Mouse (Mus musculus) liver, adult (tissue): ENCODE measurements around the gene Fam189a1.

Source experiments
- GATA4 ChIP-seq: IDR thresholded peaks from 2 replicates; pipeline ENCODE4 v1.6.1; 2014; ENCODE audit warnings: mild to moderate bottlenecking, low read length; ENCODE audit not compliant: insufficient replicate concordance

Fam189a1 gene

DNA sequence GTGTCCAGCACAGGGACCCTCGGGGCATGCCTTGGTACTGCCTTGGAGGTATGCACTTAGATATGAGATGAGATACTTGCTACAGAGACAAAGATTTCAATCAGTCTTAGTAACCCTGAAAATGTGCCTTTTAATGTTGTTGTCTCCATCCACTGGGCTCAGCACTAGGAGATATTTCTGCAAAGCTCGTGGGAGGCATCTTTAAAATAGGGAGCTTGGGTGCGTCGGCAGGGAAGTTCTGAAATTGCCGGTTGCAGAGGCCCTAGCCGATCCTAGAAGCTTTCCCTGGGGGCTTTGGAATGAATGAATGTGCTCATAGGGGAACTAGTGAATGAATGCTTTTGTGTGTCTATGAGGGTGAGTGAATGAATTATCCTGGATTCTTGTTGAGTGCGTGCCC lies 412.8 kb downstream of the Fam189a1 start:
- TF ChIP-seq GATA4, result no peak

DNA sequence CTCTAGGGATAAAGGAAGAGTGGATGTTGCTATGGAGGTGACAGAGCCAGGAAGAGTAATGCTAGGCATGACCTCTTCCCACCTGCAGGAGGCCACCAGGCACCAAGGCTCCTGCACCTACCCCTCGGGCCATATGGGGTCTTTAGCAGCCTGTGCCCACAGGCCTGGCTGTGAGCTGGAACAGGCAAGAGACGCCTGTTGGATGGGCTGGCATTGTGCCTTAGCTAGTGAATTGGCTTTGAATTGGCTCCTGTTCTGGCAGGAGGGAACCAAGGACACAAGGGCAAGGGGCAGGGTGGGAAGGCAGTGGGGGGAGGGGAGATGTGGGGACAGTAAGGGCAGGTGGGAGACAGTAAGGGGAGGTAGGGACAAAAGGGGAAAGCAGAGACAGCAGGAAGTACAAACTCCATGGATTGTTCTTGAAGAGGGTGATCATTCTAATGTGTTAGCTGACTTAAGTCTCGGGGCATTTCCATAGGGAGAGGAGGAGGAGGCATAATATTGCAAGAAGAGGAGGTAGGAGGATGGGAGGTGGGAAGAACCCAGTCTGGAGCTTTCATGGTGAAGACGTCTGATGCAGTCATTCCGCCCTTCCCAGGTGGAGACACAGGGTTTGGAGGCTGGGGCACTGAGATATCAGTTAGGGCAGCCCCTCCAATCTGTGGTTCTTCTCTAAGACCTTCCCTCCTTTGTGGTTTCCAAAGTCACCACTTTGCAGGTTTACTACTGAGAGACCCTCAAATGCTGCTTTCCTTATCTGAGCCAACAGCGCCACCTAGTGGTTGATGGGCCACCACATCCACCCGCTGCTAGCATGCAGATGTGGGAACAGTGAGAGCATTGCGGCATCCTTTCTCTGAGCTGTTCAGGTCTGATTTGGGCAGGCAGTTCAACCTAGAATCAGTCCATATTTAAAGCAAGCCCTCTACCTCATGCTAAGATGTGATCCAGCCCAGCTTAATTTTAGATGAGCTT lies 414.8 kb downstream of the Fam189a1 start:
- TF ChIP-seq GATA4, result no peak

DNA sequence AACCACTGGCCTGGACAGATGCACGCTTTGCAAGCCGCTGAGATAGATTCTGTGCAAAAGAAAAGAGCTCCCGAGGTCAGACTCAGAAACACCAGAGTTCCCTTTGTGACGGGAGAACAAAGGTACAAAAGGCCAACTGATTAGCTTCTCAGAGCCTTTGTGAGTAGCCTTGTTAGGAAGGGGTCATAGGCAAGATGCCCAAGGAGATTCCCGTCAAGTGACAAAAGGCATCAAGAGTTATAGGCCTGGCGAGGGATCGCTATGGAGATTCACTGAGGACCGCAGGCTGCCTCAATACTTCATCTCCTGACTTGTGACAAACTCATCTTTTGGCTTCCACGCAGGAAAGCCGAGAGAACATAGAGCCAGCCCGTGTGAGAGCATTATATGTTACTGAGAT lies 417.2 kb downstream of the Fam189a1 start:
- no peak for TF ChIP-seq GATA4

DNA sequence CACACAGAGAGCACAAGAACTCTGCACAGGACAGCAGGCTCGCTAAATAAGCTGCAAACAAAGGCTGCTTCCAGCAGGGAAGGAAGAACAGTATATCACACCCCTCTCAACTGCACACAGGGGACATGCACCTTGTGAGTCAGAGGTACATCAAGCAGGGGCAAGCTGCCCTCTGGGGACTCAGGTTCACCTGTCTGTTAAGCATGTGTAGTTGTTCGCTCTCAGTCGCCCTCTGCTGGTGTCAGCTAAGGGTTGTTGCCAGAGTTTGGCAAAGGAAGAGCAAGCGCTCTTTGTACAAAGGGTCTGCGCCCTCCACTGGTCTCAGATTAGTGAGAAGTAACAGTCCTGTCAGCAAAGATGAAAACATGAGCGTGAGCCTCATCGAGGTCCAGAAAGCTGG lies 426.6 kb downstream of the Fam189a1 start:
- no peak for TF ChIP-seq GATA4

DNA sequence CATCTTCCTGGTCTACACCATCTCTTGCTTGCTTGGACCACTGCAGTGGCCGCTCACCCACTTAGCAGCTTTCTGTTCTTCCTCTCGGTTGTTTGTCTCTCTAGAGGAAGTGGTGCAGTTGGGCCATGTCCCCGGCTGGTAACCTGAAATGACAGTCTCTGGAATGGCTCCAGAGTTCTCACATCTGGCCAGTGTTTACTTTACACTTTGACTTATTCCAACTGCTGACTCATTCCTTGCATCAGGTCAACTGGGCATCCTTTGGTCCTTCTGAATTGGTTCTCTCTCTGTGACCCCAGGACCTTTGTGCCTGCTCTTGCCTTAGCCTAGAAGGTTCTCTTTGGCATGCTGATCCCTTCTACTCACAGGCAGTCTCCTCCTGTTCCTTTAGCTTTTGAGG lies 427.6 kb downstream of the Fam189a1 start:
- no peak for TF ChIP-seq GATA4

DNA sequence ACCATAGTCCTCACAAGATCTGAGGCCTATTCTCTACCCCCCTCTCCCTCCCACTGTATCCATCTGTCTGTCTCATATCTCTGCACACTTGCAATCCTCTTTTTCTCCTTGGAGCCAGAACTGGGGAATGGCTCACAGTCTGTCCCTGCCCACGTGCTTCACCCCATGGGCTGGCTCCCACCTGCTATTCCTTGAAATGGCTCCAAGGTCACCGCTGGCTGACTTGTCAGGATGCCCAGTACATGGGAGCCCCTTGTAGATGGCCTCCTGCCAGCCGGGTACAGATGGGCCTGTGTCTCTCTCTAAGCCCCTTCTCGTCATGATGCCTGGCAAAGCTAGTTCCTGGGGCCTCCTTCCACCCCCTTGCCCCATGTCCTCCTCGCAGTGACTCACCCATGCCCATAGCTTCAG lies 428.2 kb downstream of the Fam189a1 start:
- no peak for TF ChIP-seq GATA4

DNA sequence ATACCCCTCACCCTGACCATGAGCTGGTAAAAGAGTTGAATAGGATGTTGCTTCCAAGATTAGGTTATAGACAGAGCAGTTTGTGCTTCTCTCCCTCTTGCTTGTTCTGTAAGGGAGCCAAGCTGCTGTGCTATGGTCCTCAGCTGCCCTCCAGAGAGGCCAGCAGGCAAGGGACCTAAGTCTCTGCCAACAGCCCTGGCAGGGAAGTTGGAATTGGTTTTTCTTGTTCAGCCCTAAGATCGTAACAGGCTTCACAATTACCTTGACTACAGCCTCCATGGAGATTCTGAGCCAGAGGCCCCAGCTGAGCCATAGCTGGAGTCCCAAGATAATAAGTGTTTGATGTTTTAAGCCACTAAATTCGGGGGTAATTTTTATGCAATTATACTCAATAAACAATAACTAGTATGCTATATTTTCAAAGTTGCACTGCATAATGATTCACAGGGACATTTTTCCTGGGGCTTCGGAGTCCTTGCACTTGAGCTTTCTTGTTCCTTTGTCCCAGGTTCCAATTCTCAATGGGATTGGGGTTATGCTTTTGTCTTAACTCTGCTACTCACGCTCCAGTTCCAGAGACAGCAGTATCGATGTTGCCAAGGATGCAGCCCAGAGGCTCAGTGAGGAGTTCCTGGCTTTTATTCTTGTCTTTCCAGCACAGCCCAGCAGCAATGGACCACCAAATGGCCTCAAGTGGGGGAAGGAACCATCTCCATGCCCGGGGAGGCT lies 430.2 kb downstream of the Fam189a1 start:
- no peak for TF ChIP-seq GATA4

DNA sequence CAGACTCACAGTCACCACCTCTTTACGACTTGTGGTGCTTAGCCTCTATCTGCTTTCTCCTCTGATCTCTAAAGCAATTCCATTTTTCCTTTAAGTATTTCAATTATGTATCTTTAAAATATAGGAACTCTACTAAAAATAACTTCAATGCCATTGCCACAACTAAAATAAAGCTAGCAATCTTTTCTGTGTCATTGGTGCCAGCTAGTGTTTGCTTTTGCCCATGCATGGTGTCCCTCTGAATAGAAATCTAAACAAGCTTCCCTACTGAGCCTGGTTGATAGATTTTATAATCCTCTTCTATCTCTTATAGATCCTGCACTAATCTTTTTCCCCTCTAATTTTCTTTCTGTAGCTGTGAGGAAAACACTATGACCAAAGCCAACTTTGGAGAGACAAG lies 432.0 kb downstream of the Fam189a1 start:
- TF ChIP-seq GATA4, result no peak

DNA sequence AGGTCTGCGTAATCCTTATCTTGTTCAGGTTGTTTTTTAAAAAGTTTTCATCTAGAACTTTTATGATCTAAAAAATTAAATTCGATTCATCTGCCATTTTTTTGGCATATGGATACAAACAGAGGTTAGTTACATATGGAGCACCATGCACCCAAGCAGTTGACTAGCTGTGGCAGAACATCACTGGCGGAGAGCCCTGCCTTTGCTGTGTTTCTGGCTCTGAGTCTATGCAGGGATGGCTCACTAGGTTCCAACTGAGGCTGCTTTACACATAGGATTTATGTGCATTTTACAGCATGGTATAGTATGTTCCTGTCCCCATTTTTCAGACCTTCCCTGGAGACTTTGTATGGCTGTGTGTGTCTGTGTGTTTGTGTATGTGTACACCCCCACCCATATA lies 433.1 kb downstream of the Fam189a1 start:
- no peak for TF ChIP-seq GATA4

DNA sequence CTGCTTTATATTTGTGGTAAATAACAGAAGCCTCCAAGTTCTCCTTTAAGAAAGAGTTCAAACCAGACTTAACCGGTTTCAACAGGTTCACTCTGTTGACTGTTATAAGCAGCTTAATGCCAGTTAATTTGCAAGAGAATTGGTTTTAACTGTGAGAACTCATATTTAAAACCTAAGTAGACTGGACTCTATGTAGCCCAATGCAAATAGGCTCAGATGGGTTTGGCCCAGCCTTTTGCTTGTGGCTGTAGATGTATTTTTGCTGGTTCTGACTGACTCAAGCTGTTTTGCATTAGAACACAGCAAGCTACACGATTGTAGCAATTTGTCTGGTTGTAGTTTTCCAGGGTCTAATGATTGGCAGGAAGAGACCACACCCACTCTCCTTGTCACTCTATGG lies 440.1 kb downstream of the Fam189a1 start:
- no peak for TF ChIP-seq GATA4

DNA sequence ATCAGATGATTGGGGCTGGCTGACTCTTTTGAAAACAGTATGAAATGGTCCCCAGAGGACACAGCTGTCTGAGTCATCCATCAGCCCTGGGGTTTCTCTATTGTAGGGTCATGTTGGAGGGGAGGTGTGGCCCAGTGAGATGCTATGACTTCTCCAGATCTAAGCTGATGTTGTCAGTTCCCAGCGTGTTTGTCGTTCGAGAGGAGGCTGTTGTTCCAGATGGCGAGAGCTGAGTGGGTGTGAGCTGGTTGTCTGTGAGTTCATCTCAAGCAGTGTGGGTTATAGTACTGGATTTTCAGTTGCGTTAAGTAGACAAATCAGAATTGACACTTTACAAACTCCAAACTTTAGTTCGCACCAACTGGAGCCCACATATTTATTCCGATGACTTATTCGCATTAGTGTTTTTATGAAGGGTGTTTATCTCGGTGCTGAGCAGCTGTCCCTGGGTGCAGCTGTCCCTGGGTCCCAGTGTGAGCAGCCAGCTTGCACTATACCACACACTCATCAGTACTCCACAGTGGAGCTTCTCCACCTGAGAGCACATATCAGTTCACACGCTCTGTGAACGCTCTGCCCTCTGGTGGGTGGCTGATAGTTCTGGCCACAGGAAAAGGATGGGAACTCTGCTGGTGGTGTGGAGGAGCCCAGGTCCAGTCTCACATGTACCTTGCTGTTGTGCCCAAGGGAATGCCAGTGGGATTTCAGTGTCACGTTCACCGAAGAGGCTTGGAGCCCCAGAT lies 446.7 kb downstream of the Fam189a1 start:
- no peak for TF ChIP-seq GATA4

DNA sequence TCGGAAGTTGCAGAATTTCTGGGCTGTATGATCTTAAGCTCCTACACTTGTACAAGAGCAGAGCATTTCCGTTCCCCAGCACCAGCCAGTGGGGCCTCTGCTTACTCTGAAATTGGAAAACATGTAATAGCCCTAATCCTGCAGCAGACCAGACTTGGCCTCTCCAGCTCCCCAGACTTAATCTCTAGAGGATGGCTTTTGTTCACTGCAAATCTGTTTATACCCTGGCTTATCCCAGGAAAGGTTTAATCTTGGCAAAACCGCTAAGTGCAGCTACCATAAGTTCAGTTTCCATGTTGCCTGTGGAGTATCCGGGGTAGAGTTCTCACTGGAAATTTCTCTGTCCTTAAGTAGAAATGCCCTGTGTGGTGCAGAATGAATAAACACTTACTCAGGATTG lies 448.2 kb downstream of the Fam189a1 start:
- TF ChIP-seq GATA4, result no peak
